In the genomic region with DNA sequence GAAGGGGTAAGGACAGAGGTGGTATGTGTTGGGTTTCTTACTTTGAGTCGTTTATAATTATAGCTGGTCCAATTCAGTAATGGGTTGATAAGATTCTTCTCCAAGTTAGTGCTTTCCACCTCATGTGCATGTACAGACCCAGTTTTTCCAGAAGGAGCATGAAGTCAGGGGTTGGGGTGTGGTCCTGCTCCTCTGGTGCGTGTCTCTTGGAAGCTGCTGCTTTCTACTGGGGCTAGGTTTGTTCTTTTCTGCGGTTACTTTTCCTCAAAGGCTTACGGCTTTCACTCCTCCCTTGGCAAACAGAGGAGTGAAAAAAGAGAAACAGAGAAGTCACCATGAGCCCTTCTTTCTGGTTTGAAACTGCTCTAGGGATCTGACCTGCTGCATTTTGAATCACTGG, we compare ENCODE assay signal across 20 mouse cellular contexts.
DNase-seq lines count a peak whose midpoint lies in the region; ATAC-seq and TF ChIP-seq lines count a peak whose summit lies in the region.
"Had no signal": no experiment of that assay in that cellular context is flagged by ENCODE, and none has a peak within 500 bp of the region (broad histone marks: within the 10 kb centered on the region; RNA-seq: fewer than 3 reads in every experiment).

No protein-coding gene starts in this region.

- no peaks in the 10 kb centered on the region for H3K27me3 ChIP-seq in lung, embryonic 15.5 days
- no peaks in the 10 kb centered on the region for H3K27me3 ChIP-seq in stomach, postnatal 0 days (ENCODE audit: control insufficient read depth, insufficient read depth, low read length)
- H3K27me3 ChIP-seq in hindbrain, postnatal 0 days (ENCODE audit: insufficient read depth, low read length), result no peaks in the 10 kb centered on the region
- H3K27me3 ChIP-seq: forebrain, embryonic 13.5 days; heart, embryonic 13.5 days; hindbrain, embryonic 15.5 days had no signal

- no peak overlapping the region for H3K4me3 ChIP-seq in lung, embryonic 15.5 days
- no peak overlapping the region for H3K4me3 ChIP-seq in lung, adult 2 months (replicated peaks; ENCODE audit: extremely low read depth, low read depth, low read length)
- no peak overlapping the region for H3K4me3 ChIP-seq in bone marrow macrophage, adult 2 months (ENCODE audit: insufficient read depth, low read length)
- H3K4me3 ChIP-seq in stomach, postnatal 0 days (ENCODE audit: low read depth, low read length), result no peak overlapping the region
- H3K4me3 ChIP-seq in hindbrain, postnatal 0 days (ENCODE audit: low read length), result no peak overlapping the region
- H3K4me3 ChIP-seq: forebrain, embryonic 10.5 days; forebrain, embryonic 13.5 days; heart, embryonic 13.5 days; hindbrain, embryonic 15.5 days had no signal

- TF ChIP-seq EP300 in stomach, postnatal 0 days (optimal IDR thresholded peaks at IDR 0.05), result no peak

- 74% methylated on average over 4 of the region's 4 CpGs for whole genome bisulfite sequencing in lung, embryonic 15.5 days
- 61% methylated on average over 4 of the region's 4 CpGs for WGBS in lung, adult 2 months
- 57% methylated on average over 4 of the region's 4 CpGs for WGBS in stomach, postnatal 0 days
- WGBS in hindbrain, postnatal 0 days, result 90% methylated on average over 4 of the region's 4 CpGs

- TF ChIP-seq POLR2A in lung, adult 2 months (IDR thresholded peaks at IDR 0.05; ENCODE audit: borderline replicate concordance, extremely low read depth, low read depth, low read length), result no peak
- TF ChIP-seq POLR2A in bone marrow macrophage, adult 2 months (IDR thresholded peaks at IDR 0.05; ENCODE audit: borderline replicate concordance, low read depth, low read length), result no peak

- no peak for ATAC-seq in lung, embryonic 15.5 days (ENCODE audit: borderline replicate concordance, extremely low read depth, low FRiP score, low TSS enrichment)
- ATAC-seq in stomach, postnatal 0 days (ENCODE audit: low FRiP score, low TSS enrichment), result peak; percentile 77
- ATAC-seq in hindbrain, postnatal 0 days, result no peak
- ATAC-seq: activated CD4-positive, CD25-positive, alpha-beta regulatory T cell, adult 4 months; forebrain, embryonic 13.5 days; forebrain, embryonic 16.5 days had no signal

- DNase-seq in gastrocnemius, adult 18-20 months (ENCODE audit: low spot score), result peak; percentile 40
- no peak for DNase-seq in gastrocnemius, postnatal 36 days
- no peak for DNase-seq in lung, adult 2 months
- no peak for DNase-seq in stomach, postnatal 0 days (ENCODE audit: low spot score)
- DNase-seq in hindbrain, postnatal 0 days (ENCODE audit: low spot score), result no peak
- DNase-seq: adrenal gland, adult 8-10 months; adrenal gland, postnatal 25 days; cerebellum, adult 18-20 months; cerebellum, adult 9-10 months; cerebellum, postnatal 14 days; heart, postnatal 14 days; heart, postnatal 4 days had no signal

- no peak overlapping the region for H3K4me2 ChIP-seq in lung, embryonic 15.5 days
- no peak overlapping the region for H3K4me2 ChIP-seq in stomach, postnatal 0 days (replicated peaks; ENCODE audit: low read depth)
- H3K4me2 ChIP-seq in hindbrain, postnatal 0 days (ENCODE audit: low read depth, low read length), result no peak overlapping the region
- H3K4me2 ChIP-seq: forebrain, embryonic 13.5 days; heart, embryonic 13.5 days; hindbrain, embryonic 15.5 days had no signal

- peak overlapping the region; percentile 33; the same call in 1 of the 2 replicates for H3K27ac ChIP-seq in lung, embryonic 15.5 days
- 0 out of 2 replicates have a peak overlapping the region, but pooled peaks have one; percentile 8 for H3K27ac ChIP-seq in bone marrow macrophage, adult 2 months (ENCODE audit: insufficient read depth, low read depth, low read length)
- no peak overlapping the region; the same call in 1 of the 2 replicates for H3K27ac ChIP-seq in stomach, postnatal 0 days (replicated peaks)
- no peak overlapping the region for H3K27ac ChIP-seq in hindbrain, postnatal 0 days
- H3K27ac ChIP-seq: forebrain, embryonic 10.5 days; forebrain, embryonic 13.5 days; heart, embryonic 13.5 days; hindbrain, embryonic 15.5 days had no signal

- H3K9ac ChIP-seq in lung, embryonic 15.5 days, result no peak overlapping the region
- no peak overlapping the region for H3K9ac ChIP-seq in stomach, postnatal 0 days (ENCODE audit: low read length)
- no peak overlapping the region for H3K9ac ChIP-seq in hindbrain, postnatal 0 days (replicated peaks; ENCODE audit: low read length)
- H3K9ac ChIP-seq: forebrain, embryonic 13.5 days; heart, embryonic 13.5 days; hindbrain, embryonic 15.5 days had no signal

- H3K36me3 ChIP-seq in lung, embryonic 15.5 days, result no peaks in the 10 kb centered on the region
- no peaks in the 10 kb centered on the region for H3K36me3 ChIP-seq in stomach, postnatal 0 days (ENCODE audit: control insufficient read depth, insufficient read depth, low read length)
- H3K36me3 ChIP-seq in hindbrain, postnatal 0 days (ENCODE audit: insufficient read depth, low read length), result no peaks in the 10 kb centered on the region
- H3K36me3 ChIP-seq: forebrain, embryonic 10.5 days; heart, embryonic 13.5 days; hindbrain, embryonic 15.5 days had no signal

- intact Hi-C loops in gastrocnemius, postnatal 36 days (cut with DNase I), result no loop called here

- H3K4me1 ChIP-seq in lung, embryonic 15.5 days, result peaks cover 29% of the 10 kb centered on the region
- peaks cover 4% of the 10 kb centered on the region for H3K4me1 ChIP-seq in lung, adult 2 months (ENCODE audit: control insufficient read depth, insufficient read depth, low read length)
- peaks cover 29% of the 10 kb centered on the region for H3K4me1 ChIP-seq in bone marrow macrophage, adult 2 months (ENCODE audit: control insufficient read depth, insufficient read depth, low read length)
- H3K4me1 ChIP-seq in stomach, postnatal 0 days (replicated peaks; ENCODE audit: control insufficient read depth, insufficient read depth), result 0 out of 2 replicates have a peak, but pooled peaks cover 4% of the 10 kb centered on the region
- H3K4me1 ChIP-seq in hindbrain, postnatal 0 days (ENCODE audit: insufficient read depth, low read length), result no peaks in the 10 kb centered on the region
- H3K4me1 ChIP-seq: forebrain, embryonic 10.5 days; forebrain, embryonic 13.5 days; hindbrain, embryonic 15.5 days had no signal

- no peaks in the 10 kb centered on the region for H3K9me3 ChIP-seq in lung, embryonic 15.5 days
- no peaks in the 10 kb centered on the region for H3K9me3 ChIP-seq in stomach, postnatal 0 days (ENCODE audit: control insufficient read depth, low read length)
- no peaks in the 10 kb centered on the region for H3K9me3 ChIP-seq in hindbrain, postnatal 0 days (ENCODE audit: low read length)
- H3K9me3 ChIP-seq: forebrain, embryonic 10.5 days; forebrain, embryonic 13.5 days; heart, embryonic 13.5 days; hindbrain, embryonic 15.5 days had no signal

- TF ChIP-seq CTCF in lung, adult 2 months (IDR thresholded peaks at IDR 0.05; ENCODE audit: insufficient read depth, low read length), result no peak
- no peak for TF ChIP-seq CTCF in bone marrow macrophage, adult 2 months (IDR thresholded peaks at IDR 0.05; ENCODE audit: low read depth, low read length)
- TF ChIP-seq CTCF in stomach, postnatal 0 days (IDR thresholded peaks at IDR 0.05; ENCODE audit: low read depth), result no peak
- no peak for TF ChIP-seq CTCF in hindbrain, postnatal 0 days (IDR thresholded peaks at IDR 0.05; ENCODE audit: low read depth)

Comparison
In these comparisons a context has a peak if more than half of its experiments do, and no peak if none do; other contexts are left out.
1. H3K27ac ChIP-seq: peak in lung, embryonic 15.5 days (single experiment) and bone marrow macrophage, adult 2 months (single experiment); none in stomach, postnatal 0 days (single experiment) and hindbrain, postnatal 0 days (single experiment).